Mouse (Mus musculus): Measurements from ENCODE around the gene Itsn1. TPM values are rescaled to one million over a fixed set of nuclear protein-coding genes. Genes with fewer than 3 reads are reported as not detected.

Itsn1 gene
- polyA plus RNA-seq, 1 experiment: 12.9 TPM

DNA sequence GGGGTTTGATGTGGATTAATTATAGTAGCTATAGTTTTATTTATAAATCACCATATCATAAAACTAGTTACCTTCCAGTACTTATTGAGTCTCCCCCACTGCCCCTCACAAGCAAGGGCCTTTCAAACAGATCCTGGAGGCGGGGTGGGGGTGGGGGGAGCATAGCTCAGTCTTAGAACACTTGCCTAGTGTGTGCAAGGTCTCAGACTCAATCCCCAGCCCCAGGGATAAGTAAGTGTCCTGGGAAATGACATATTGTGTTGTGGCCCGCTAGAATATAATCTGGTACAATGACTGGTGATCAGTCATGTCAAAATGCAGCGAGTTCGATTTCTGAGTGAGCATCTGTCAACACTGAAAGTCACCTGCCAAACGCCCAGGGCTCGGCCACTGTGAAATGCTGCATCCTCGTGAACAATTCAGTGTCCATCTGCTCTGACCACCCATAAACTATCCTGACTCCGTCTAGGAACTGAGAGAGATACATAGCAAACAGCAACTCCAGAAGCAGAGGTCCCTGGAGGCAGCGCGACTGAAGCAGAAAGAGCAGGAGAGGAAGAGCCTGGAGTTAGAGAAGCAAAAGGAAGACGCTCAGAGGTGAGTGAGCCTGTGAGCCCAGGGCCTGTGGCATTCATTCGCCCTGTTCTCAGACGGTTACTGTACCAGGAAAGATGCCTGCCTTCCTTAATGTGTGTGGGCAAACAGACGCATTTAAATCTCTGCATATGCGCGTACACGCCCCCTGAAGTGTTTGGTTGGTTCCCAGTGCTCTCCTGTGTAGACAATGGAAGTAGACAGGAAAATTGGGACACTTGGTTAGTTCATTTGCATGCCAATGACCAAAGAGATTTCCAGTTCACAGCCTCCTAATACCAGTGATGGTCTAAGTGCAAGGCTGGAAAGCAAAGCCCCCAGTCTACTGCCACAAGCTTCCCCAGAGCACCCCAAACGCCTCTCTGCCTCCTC lies 107.8 kb downstream of the Itsn1 start:
- 92% methylated on average over 18 of the region's 18 CpGs for WGBS
- H3K27me3 ChIP-seq (ENCODE audit: control insufficient read depth, insufficient read depth, low read length): no peaks in the 10 kb centered on the region

DNA sequence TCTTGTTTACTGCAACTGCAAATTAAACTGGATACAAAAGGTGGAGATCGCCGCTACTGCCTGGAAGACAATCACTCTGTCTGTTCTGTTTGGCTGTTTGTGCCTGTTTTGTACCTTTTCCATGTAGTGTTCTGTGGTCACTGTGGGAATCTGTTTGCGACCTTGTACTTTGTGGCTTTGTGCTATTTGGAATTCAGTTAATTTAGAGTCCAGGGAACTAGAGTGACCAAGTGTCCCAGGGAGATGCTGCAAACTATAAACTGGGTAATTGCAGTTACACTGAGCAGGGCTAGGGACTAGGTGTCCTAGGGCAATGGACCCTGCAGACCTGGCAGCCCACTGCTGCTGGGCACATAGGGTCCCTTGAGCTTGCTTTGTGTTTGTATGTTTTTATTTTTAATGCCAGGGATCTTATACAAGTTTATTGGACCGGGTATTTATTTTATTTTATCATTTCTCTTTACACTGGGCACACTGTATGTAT lies 108.5 kb downstream of the Itsn1 start:
- Histone ChIP-seq H3K27ac (ENCODE audit: control insufficient read depth, insufficient read depth, low read length) (no peak overlapping the region), H3K4me3 (ENCODE audit: control insufficient read depth, insufficient read depth, low read length) (no peak overlapping the region), H3K4me1 (replicated peaks; ENCODE audit: control insufficient read depth, insufficient read depth, low read length) (no peaks in the 10 kb centered on the region), H3K36me3 (ENCODE audit: control insufficient read depth, insufficient read depth, low read length) (no peaks in the 10 kb centered on the region), H3K27me3 (ENCODE audit: control insufficient read depth, insufficient read depth, low read length) (no peaks in the 10 kb centered on the region)
- 94% methylated on average over 4 of the region's 4 CpGs for WGBS
- no peak for DNase-seq
- TF ChIP-seq POLR2A (IDR thresholded peaks at IDR 0.05; ENCODE audit: control insufficient read depth, extremely low read depth, insufficient read depth, low read length, poor library complexity) (no peak), CTCF (IDR thresholded peaks at IDR 0.05; ENCODE audit: borderline replicate concordance, control insufficient read depth, extremely low read depth, insufficient read depth, low read length, poor library complexity) (no peak)

More for the DNA sequence above, 107.8 kb downstream of the Itsn1 start:
- TF ChIP-seq CTCF (IDR thresholded peaks at IDR 0.05; ENCODE audit: borderline replicate concordance, control insufficient read depth, extremely low read depth, insufficient read depth, low read length, poor library complexity): no peak
- Histone ChIP-seq H3K4me1 (replicated peaks; ENCODE audit: control insufficient read depth, insufficient read depth, low read length) (no peaks in the 10 kb centered on the region), H3K27ac (ENCODE audit: control insufficient read depth, insufficient read depth, low read length) (no peak overlapping the region), H3K36me3 (ENCODE audit: control insufficient read depth, insufficient read depth, low read length) (no peaks in the 10 kb centered on the region), H3K4me3 (ENCODE audit: control insufficient read depth, insufficient read depth, low read length) (no peak overlapping the region)
- no peak for DNase-seq

DNA sequence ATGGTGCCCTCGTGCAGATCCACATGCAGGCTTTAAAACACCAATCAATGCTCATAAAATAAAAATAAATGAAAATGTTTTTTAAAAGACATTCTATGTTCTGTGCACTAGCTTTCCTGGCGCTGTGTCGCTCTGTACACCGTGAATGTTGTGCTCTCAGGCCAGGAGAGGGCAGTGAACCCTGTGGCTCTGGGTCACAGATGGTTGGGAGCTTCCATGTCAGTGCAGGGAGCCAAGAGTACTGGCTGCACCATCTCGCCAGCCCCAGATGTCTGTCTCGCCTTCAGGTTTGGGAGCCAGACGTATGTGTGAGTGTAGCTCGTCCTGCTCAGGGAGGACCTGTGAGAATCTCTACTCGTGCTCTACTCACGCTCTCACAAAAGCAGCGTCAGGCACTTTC lies 109.7 kb downstream of the Itsn1 start:
- Histone ChIP-seq H3K4me1 (replicated peaks; ENCODE audit: control insufficient read depth, insufficient read depth, low read length) (no peaks in the 10 kb centered on the region), H3K4me3 (ENCODE audit: control insufficient read depth, insufficient read depth, low read length) (no peak overlapping the region), H3K27ac (ENCODE audit: control insufficient read depth, insufficient read depth, low read length) (no peak overlapping the region), H3K27me3 (ENCODE audit: control insufficient read depth, insufficient read depth, low read length) (no peaks in the 10 kb centered on the region), H3K36me3 (ENCODE audit: control insufficient read depth, insufficient read depth, low read length) (no peaks in the 10 kb centered on the region)
- no peak for TF ChIP-seq POLR2A (IDR thresholded peaks at IDR 0.05; ENCODE audit: control insufficient read depth, extremely low read depth, insufficient read depth, low read length, poor library complexity)
- no peak for TF ChIP-seq CTCF (IDR thresholded peaks at IDR 0.05; ENCODE audit: borderline replicate concordance, control insufficient read depth, extremely low read depth, insufficient read depth, low read length, poor library complexity)
- no peak for DNase-seq
- WGBS: 94% methylated on average over 11 of the region's 11 CpGs

DNA sequence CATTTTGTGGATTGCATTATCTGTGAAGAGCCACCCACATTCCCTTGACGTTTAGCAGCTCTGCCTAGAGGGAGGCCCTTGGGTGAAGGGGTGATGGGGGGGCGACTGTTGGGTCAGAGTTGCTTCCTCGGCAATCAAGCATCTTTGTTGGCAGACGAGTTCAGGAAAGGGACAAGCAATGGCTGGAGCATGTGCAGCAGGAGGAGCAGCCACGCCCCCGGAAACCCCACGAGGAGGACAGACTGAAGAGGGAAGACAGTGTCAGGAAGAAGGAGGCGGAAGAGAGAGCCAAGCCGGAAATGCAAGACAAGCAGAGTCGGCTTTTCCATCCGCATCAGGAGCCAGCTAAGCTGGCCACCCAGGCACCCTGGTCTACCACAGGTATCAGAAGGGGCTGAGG lies 110.4 kb downstream of the Itsn1 start:
- no peak for TF ChIP-seq CTCF (IDR thresholded peaks at IDR 0.05; ENCODE audit: borderline replicate concordance, control insufficient read depth, extremely low read depth, insufficient read depth, low read length, poor library complexity)
- TF ChIP-seq POLR2A (IDR thresholded peaks at IDR 0.05; ENCODE audit: control insufficient read depth, extremely low read depth, insufficient read depth, low read length, poor library complexity): no peak
- 89% methylated on average over 11 of the region's 11 CpGs for WGBS
- Histone ChIP-seq H3K27ac (ENCODE audit: control insufficient read depth, insufficient read depth, low read length) (no peak overlapping the region), H3K27me3 (ENCODE audit: control insufficient read depth, insufficient read depth, low read length) (no peaks in the 10 kb centered on the region), H3K36me3 (ENCODE audit: control insufficient read depth, insufficient read depth, low read length) (no peaks in the 10 kb centered on the region), H3K4me3 (ENCODE audit: control insufficient read depth, insufficient read depth, low read length) (no peak overlapping the region), H3K4me1 (replicated peaks; ENCODE audit: control insufficient read depth, insufficient read depth, low read length) (no peaks in the 10 kb centered on the region)
- DNase-seq: no peak

DNA sequence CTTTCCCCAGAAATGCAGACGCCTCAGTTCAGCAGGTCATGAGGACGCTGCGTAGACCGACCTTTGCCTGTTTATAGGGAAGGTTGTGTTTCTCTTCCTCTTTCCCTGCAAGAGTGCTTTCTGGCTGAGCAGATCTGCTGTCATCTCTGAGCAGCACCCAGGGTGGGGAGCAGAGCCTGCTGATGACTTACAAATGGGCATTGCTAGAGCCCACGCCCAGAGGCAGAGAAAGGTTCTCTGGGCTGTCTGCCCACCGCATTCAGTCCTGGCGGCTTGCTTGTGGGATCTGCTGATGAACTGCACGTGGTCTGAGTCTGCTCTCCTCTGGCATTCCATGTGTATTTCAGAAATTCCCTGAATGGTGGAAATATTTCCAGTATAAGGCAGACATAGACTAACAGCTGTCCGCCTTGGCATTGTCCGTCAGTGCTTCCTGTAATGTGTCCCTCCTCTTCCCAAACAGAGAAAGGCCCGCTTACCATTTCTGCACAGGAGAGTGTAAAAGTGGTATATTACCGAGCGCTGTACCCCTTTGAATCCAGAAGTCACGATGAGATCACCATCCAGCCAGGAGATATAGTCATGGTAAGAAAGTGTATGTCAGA lies 112.0 kb downstream of the Itsn1 start:
- DNase-seq: no peak
- Histone ChIP-seq H3K4me3 (ENCODE audit: control insufficient read depth, insufficient read depth, low read length) (no peak overlapping the region), H3K36me3 (ENCODE audit: control insufficient read depth, insufficient read depth, low read length) (no peaks in the 10 kb centered on the region), H3K27ac (ENCODE audit: control insufficient read depth, insufficient read depth, low read length) (no peak overlapping the region), H3K27me3 (ENCODE audit: control insufficient read depth, insufficient read depth, low read length) (no peaks in the 10 kb centered on the region), H3K4me1 (replicated peaks; ENCODE audit: control insufficient read depth, insufficient read depth, low read length) (no peaks in the 10 kb centered on the region)
- TF ChIP-seq CTCF (IDR thresholded peaks at IDR 0.05; ENCODE audit: borderline replicate concordance, control insufficient read depth, extremely low read depth, insufficient read depth, low read length, poor library complexity) (no peak), POLR2A (IDR thresholded peaks at IDR 0.05; ENCODE audit: control insufficient read depth, extremely low read depth, insufficient read depth, low read length, poor library complexity) (no peak)
- WGBS: 91% methylated on average over 14 of the region's 14 CpGs

DNA sequence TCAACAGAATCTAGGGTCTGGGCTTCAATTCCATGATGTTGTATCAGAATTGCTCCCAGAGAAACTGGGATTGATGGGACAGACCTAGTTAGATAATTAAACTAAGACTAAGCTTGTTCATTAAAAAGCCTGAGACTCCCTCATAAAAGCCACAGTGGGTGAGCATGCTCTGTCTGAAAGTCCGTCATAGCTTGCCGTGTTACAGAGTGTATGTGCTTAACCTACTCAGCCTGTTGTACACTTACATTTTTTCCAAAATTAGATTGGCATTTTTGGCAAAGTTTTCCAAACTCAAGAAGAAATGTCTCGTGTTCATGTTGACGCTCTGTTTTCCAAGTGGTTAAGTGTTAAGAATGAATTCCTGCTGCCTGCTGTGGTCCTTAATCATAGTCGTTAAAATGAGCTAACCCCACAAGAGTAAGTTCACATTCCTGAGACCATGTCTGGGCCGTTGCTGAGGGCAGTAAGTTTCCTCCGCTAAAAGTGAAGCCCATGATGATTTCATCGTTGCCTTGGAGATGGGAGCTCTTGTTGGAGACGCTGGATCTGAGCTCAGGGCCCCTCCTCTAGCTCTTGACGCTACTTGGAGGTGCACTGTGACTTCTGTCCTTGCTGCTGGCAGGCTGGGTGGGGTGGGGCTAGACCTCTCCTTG lies 117.1 kb downstream of the Itsn1 start:
- Histone ChIP-seq H3K4me3 (ENCODE audit: control insufficient read depth, insufficient read depth, low read length) (no peak overlapping the region), H3K27ac (ENCODE audit: control insufficient read depth, insufficient read depth, low read length) (no peak overlapping the region), H3K27me3 (ENCODE audit: control insufficient read depth, insufficient read depth, low read length) (no peaks in the 10 kb centered on the region), H3K4me1 (replicated peaks; ENCODE audit: control insufficient read depth, insufficient read depth, low read length) (no peaks in the 10 kb centered on the region), H3K36me3 (ENCODE audit: control insufficient read depth, insufficient read depth, low read length) (no peaks in the 10 kb centered on the region)
- no peak for DNase-seq
- WGBS: 89% methylated on average over 10 of the region's 10 CpGs
- TF ChIP-seq CTCF (IDR thresholded peaks at IDR 0.05; ENCODE audit: borderline replicate concordance, control insufficient read depth, extremely low read depth, insufficient read depth, low read length, poor library complexity) (no peak), POLR2A (IDR thresholded peaks at IDR 0.05; ENCODE audit: control insufficient read depth, extremely low read depth, insufficient read depth, low read length, poor library complexity) (no peak)
